Mouse (Mus musculus): ENCODE data around the gene Fam53b. TPM values are rescaled to one million over a fixed set of nuclear protein-coding genes. Genes with fewer than 3 reads are reported as not detected.

The Fam53b gene
- polyA plus RNA-seq, 1 experiment from 2014 or later, result 36.3 TPM

GRCm38 (mm10) chr7:132804951-132805350 lies 8.7 kb downstream of the Fam53b start:
- POLR2A ChIA-PET, result no interaction called here
- DNase-seq (ENCODE audit: low read depth, low spot score) (no peak), ATAC-seq (no peak)
- no peak for TF ChIP-seq CTCF (IDR thresholded peaks at IDR 0.05)
- CTCF ChIA-PET, result interaction anchor here (1.7 kb wide), 1 partner anchor 148 kb away, joined by 6 read pairs; no protein-coding TSS in a partner anchor
- H3K27me3 ChIP-seq, result no peaks in the 10 kb centered on the region
- in situ Hi-C loops (cut with MboI; ENCODE audit: low pct_unique_long_range_greater_than_20kb), result loop anchor here (5.0 kb wide), 2 partner anchors 88 to 148 kb away; no protein-coding TSS in a partner anchor

GRCm38 (mm10) chr7:132804461-132804860 lies 9.2 kb downstream of the Fam53b start:
- TF ChIP-seq CTCF (IDR thresholded peaks at IDR 0.05), result no peak
- CTCF ChIA-PET, result interaction anchor here (0.9 kb wide), 1 partner anchor 9 kb away, joined by 3 read pairs; no protein-coding TSS in a partner anchor
- no peaks in the 10 kb centered on the region for H3K27me3 ChIP-seq
- no peak for ATAC-seq
- in situ Hi-C loops (cut with MboI; ENCODE audit: low pct_unique_long_range_greater_than_20kb), result loop anchor here (5.0 kb wide), 1 partner anchor 87 kb away; no protein-coding TSS in a partner anchor
- DNase-seq (ENCODE audit: low read depth, low spot score), result no peak
- POLR2A ChIA-PET, result no interaction called here

- no peak for TF ChIP-seq CTCF (IDR thresholded peaks at IDR 0.05)
- POLR2A ChIA-PET, result no interaction called here
- CTCF ChIA-PET, result interaction anchor here (0.9 to 1.6 kb wide), 3 partner anchors 9 to 148 kb away, joined by 3 to 4 read pairs (median 3); no protein-coding TSS in a partner anchor
- ATAC-seq (no peak), DNase-seq (ENCODE audit: low read depth, low spot score) (no peak)
- H3K27me3 ChIP-seq, result no peaks in the 10 kb centered on the region
- in situ Hi-C loops (cut with MboI; ENCODE audit: low pct_unique_long_range_greater_than_20kb), result loop anchor here (5.0 kb wide), 1 partner anchor 87 kb away; no protein-coding TSS in a partner anchor
These were observed 9.7 kb downstream of the Fam53b start for GRCm38 (mm10) chr7:132803962-132804361.

- no peak for DNase-seq (ENCODE audit: low read depth, low spot score)
- CTCF ChIA-PET, result interaction anchor here (1.5 to 1.6 kb wide), 3 partner anchors 72 to 147 kb away, joined by 3 to 4 read pairs (median 4); no protein-coding TSS in a partner anchor
- POLR2A ChIA-PET, result interaction anchor here (2.3 kb wide), 1 partner anchor 10 kb away, joined by 7 read pairs; no protein-coding TSS in a partner anchor
- no peak for ATAC-seq
- no peak for TF ChIP-seq CTCF (IDR thresholded peaks at IDR 0.05)
- H3K27me3 ChIP-seq, result no peaks in the 10 kb centered on the region
- in situ Hi-C loops (cut with MboI; ENCODE audit: low pct_unique_long_range_greater_than_20kb), result loop anchor here (5.0 kb wide), 1 partner anchor 86 kb away; no protein-coding TSS in a partner anchor
These were observed 10.3 kb downstream of the Fam53b start for GRCm38 (mm10) chr7:132803336-132803735.

GRCm38 (mm10) chr7:132802691-132803090 lies 11.0 kb downstream of the Fam53b start:
- ChIA-PET CTCF (interaction anchor here (1.5 to 2.6 kb wide), 5 partner anchors 9 to 146 kb away, joined by 3 to 19 read pairs (median 4); no protein-coding TSS in a partner anchor), POLR2A (interaction anchor here (2.3 kb wide), 1 partner anchor 10 kb away, joined by 7 read pairs; no protein-coding TSS in a partner anchor)
- in situ Hi-C loops (cut with MboI; ENCODE audit: low pct_unique_long_range_greater_than_20kb), result loop anchor here (5.0 kb wide), 1 partner anchor 85 kb away; no protein-coding TSS in a partner anchor
- no peak for DNase-seq (ENCODE audit: low read depth, low spot score)
- no peaks in the 10 kb centered on the region for H3K27me3 ChIP-seq
- no peak for TF ChIP-seq CTCF (IDR thresholded peaks at IDR 0.05)
- ATAC-seq, result peak; percentile 37

- ChIA-PET CTCF (interaction anchor here (0.8 to 2.6 kb wide), 5 partner anchors 9 to 145 kb away, joined by 3 to 19 read pairs (median 4); no protein-coding TSS in a partner anchor), POLR2A (interaction anchor here (1.0 to 2.3 kb wide), 2 partner anchors 9 to 11 kb away, joined by 4 to 7 read pairs; partner anchors contain the start of gene Fam53b)
- no peaks in the 10 kb centered on the region for H3K27me3 ChIP-seq
- DNase-seq (ENCODE audit: low read depth, low spot score) (no peak), ATAC-seq (no peak)
- in situ Hi-C loops (cut with MboI; ENCODE audit: low pct_unique_long_range_greater_than_20kb), result loop anchor here (5.0 kb wide), 1 partner anchor 85 kb away; no protein-coding TSS in a partner anchor
- no peak for TF ChIP-seq CTCF (IDR thresholded peaks at IDR 0.05)
These were observed 11.6 kb downstream of the Fam53b start for GRCm38 (mm10) chr7:132802066-132802465.

DNA sequence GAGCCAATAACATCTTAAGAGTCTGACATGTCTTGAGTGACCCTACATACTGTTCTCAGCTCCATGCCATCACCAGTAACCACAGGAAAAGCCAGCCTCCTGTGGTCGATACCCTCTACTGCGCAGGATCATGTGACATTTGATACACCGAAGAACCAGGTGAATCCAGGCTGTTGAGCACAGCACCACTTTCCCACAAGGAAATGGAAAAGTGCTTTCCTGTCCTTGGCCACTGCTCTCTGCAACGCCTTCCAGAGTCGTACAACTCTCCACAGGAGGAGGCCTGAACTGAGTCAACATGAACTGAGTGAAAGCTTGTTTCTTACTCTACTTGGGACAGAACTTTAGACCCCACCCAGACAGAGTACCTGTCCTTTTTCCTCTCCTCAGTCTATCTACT lies 12.2 kb downstream of the Fam53b start:
- CTCF ChIA-PET, result interaction anchor here (0.8 to 2.6 kb wide), 4 partner anchors 9 to 145 kb away, joined by 3 to 19 read pairs (median 5); no protein-coding TSS in a partner anchor
- in situ Hi-C loops (cut with MboI; ENCODE audit: low pct_unique_long_range_greater_than_20kb), result loop anchor here (5.0 kb wide), 1 partner anchor 84 kb away; no protein-coding TSS in a partner anchor
- no peak for TF ChIP-seq CTCF (IDR thresholded peaks at IDR 0.05)
- POLR2A ChIA-PET, result interaction anchor here (0.7 to 2.3 kb wide), 4 partner anchors 9 to 21 kb away, joined by 3 to 7 read pairs (median 5); partner anchors contain the start of gene Fam53b
- no peak for DNase-seq (ENCODE audit: low read depth, low spot score)
- no peak for ATAC-seq
- no peaks in the 10 kb centered on the region for H3K27me3 ChIP-seq

- CTCF ChIA-PET, result interaction anchor here (1.6 to 2.6 kb wide), 2 partner anchors 10 to 144 kb away, joined by 7 to 19 read pairs; no protein-coding TSS in a partner anchor
- no peak for TF ChIP-seq CTCF (IDR thresholded peaks at IDR 0.05)
- DNase-seq (ENCODE audit: low read depth, low spot score) (peak; percentile 78), ATAC-seq (peak; percentile 36)
- in situ Hi-C loops (cut with MboI; ENCODE audit: low pct_unique_long_range_greater_than_20kb), result loop anchor here (5.0 kb wide), 1 partner anchor 84 kb away; no protein-coding TSS in a partner anchor
- POLR2A ChIA-PET, result interaction anchor here (0.6 to 1.5 kb wide), 3 partner anchors 19 to 161 kb away, joined by 3 to 6 read pairs (median 3); no protein-coding TSS in a partner anchor
- no peaks in the 10 kb centered on the region for H3K27me3 ChIP-seq
These were observed 12.8 kb downstream of the Fam53b start for GRCm38 (mm10) chr7:132800868-132801267.

DNA sequence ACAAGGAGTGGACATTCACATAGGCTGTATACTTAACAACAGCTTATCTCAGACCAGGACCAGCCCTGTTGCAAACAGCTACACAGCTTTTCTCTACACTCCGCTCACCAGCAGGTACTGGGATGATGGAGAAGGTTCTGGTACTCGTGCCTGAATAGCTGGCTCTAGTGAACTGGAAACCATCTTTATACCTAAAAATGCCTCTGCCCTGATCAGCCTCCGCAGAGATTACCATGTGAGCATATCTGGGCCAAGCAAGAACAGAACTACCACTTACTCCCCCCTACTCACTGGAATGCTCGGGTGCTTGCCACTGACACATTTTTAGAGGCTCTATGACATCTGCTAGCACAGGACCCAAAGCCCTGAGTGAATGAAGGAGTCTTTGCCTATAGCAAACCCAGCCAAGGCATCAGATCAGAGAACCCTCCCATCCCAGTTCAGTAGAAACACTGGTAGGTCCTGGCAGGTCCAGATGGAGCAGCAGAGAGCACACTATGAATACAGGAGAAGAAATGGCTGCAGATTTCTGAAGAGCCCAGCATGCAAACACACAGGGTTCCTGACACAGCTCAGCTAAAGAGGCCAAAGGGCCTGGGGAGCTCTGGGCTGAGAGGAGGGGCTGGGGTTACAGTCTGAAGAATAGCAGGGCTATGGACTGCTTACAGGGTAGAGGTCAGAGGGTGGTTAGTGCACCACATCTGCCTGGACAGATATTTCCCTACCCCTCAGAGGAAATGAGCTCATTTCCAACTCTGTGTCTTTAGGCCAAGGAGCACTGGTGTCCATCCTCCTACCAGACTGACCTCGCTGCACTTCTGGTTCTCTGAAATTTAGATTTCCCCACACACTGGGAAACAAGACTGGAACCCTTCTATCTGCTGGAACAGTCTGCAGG lies 14.3 kb downstream of the Fam53b start:
- POLR2A ChIA-PET, result no interaction called here
- ATAC-seq (no peak), DNase-seq (ENCODE audit: low read depth, low spot score) (no peak)
- H3K27me3 ChIP-seq, result no peaks in the 10 kb centered on the region
- CTCF ChIA-PET, result interaction anchor here (1.3 to 1.6 kb wide), 2 partner anchors 14 to 18 kb away, joined by 3 to 6 read pairs; no protein-coding TSS in a partner anchor
- TF ChIP-seq CTCF (IDR thresholded peaks at IDR 0.05), result no peak
- in situ Hi-C loops (cut with MboI; ENCODE audit: low pct_unique_long_range_greater_than_20kb), result loop anchor here (5.0 kb wide), 1 partner anchor 82 kb away; no protein-coding TSS in a partner anchor

- ChIA-PET POLR2A (interaction anchor here (1.8 kb wide), 1 partner anchor 15 kb away, joined by 4 read pairs; no protein-coding TSS in a partner anchor), CTCF (interaction anchor here (1.1 kb wide), 1 partner anchor 9 kb away, joined by 3 read pairs; no protein-coding TSS in a partner anchor)
- TF ChIP-seq CTCF (IDR thresholded peaks at IDR 0.05), result no peak
- in situ Hi-C loops (cut with MboI; ENCODE audit: low pct_unique_long_range_greater_than_20kb), result no loop called here
- no peaks in the 10 kb centered on the region for H3K27me3 ChIP-seq
- no peak for ATAC-seq
- no peak for DNase-seq (ENCODE audit: low read depth, low spot score)
These were observed 18.5 kb downstream of the Fam53b start for GRCm38 (mm10) chr7:132795141-132795540.

Measured in Patski (cell line).